Mouse (Mus musculus): ENCODE measurements around the gene Grm4. TPM values are rescaled to one million over a fixed set of nuclear protein-coding genes. Genes with fewer than 3 reads are reported as not detected.
A peak's percentile ranks its signal among the peaks of the same experiment; 100 is the strongest.

The Grm4 gene
- polyA plus RNA-seq, 1 experiment from 2014 or later: 0.22 TPM

- H3K4me1 ChIP-seq (replicated peaks; ENCODE audit: control insufficient read depth, insufficient read depth, low read length): peaks cover 15% of the 10 kb centered on the region; the same call in 1 of the 2 replicates
- no peaks in the 10 kb centered on the region for H3K27me3 ChIP-seq (replicated peaks; ENCODE audit: control insufficient read depth, insufficient read depth, low read length)
- peak overlapping the region; percentile 69 for H3K4me2 ChIP-seq (ENCODE audit: low read length)
- ATAC-seq (replicated peaks; ENCODE audit: low FRiP score, low TSS enrichment, low read depth): no peak
- peak overlapping the region; percentile 82 for H3K9ac ChIP-seq (ENCODE audit: low read length)
- no peaks in the 10 kb centered on the region for H3K9me3 ChIP-seq (ENCODE audit: control insufficient read depth, low read length)
- peak overlapping the region; percentile 58 for H3K4me3 ChIP-seq (ENCODE audit: low read depth, low read length)
- 47% methylated on average over 20 of the region's 20 CpGs for WGBS
- H3K36me3 ChIP-seq (ENCODE audit: control insufficient read depth, insufficient read depth, low read length): no peaks in the 10 kb centered on the region
- DNase-seq (ENCODE audit: low spot score): no peak
- peak overlapping the region; percentile 92 for H3K27ac ChIP-seq (ENCODE audit: low read depth)
Observed at GRCm38 (mm10) chr17:27554062-27554960, 33.1 kb upstream of the Grm4 start.

DNA sequence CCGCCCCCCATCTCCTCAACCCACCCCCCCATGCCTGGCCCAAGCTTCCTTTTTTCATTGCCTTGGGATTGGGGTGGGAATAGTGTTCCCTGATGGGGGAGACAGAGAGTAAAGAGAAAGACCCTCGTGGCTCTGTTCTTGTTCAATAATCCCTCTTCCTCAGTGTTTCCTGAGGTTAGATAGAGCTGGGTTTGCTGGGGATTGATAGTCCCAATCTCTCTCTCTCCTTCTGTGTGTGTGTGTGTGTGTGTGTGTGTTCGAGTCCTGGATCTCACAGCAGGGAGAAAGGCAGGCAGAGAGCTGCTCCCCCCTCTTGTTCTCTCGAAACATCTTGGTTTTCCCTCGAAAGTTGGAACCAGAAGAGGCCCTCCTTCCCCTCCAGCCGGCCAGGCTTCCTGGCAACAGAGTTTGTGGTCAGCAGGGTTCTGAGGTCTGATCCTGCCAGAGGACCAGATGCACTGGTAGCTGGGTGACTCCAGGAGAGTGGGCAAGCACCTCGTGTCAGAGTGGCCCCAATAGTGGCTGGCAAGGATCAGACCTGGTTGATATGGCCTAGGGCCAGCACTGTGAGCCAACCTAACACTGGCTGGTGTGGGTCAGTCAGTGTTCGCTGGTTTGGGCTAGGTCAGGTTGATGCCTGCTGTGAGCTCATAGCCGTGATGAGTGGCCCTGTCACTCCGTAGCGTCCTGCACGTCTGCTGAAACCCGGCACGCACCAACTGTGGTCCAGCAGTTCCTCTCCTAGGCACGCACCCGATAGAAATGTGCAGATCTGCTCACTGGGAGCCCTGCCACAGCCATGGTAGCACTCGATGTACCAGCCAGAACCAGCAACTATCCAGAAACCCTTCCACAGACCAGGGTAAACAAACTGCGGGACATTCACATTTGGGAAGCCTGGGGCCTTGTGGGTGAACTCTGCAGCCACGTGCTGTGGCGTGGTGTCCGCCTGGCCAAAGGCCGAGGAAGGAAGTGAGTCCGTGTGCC is 31.3 kb upstream of the Grm4 start:
- no peak for DNase-seq (ENCODE audit: low spot score)
- no peak overlapping the region for H3K9ac ChIP-seq (ENCODE audit: low read length)
- H3K36me3 ChIP-seq (ENCODE audit: control insufficient read depth, insufficient read depth, low read length): no peaks in the 10 kb centered on the region
- no peak overlapping the region for H3K27ac ChIP-seq (ENCODE audit: low read depth)
- no peaks in the 10 kb centered on the region for H3K27me3 ChIP-seq (replicated peaks; ENCODE audit: control insufficient read depth, insufficient read depth, low read length)
- H3K4me3 ChIP-seq (ENCODE audit: low read depth, low read length): no peak overlapping the region
- H3K9me3 ChIP-seq (ENCODE audit: control insufficient read depth, low read length): no peaks in the 10 kb centered on the region
- ATAC-seq (replicated peaks; ENCODE audit: low FRiP score, low TSS enrichment, low read depth): no peak
- 72% methylated on average over 23 of the region's 23 CpGs for WGBS
- H3K4me1 ChIP-seq (replicated peaks; ENCODE audit: control insufficient read depth, insufficient read depth, low read length): peaks cover 17% of the 10 kb centered on the region
- no peak overlapping the region for H3K4me2 ChIP-seq (ENCODE audit: low read length)

DNA sequence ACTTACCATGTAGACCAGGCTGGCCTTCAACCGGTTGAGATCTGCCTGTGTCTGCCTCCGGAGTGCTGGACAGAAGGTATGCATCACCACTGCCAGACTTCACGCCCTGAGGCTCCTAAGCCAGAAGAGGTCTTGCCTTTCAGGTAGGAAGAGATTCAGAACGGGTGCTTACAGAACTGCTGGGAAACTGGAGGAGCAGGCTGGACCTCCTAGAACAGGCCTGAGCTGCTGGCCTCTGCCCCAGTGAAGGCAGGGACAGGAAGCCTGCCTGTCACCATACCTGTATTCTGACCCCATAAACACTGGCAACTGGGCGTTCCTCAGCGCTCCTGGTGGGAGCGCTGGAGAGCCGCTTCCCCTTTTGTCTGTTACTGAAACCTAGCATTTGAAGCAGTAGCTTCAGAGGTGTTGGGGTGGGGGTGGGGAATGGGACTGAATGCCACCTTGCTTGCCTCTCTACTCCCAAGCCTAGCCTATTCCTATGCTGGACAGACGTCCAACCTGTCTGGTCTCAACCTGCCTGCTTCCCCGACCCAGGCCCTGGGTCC is 30.3 kb upstream of the Grm4 start:
- H3K27me3 ChIP-seq (replicated peaks; ENCODE audit: control insufficient read depth, insufficient read depth, low read length): no peaks in the 10 kb centered on the region
- no peak overlapping the region for H3K9ac ChIP-seq (ENCODE audit: low read length)
- H3K27ac ChIP-seq (ENCODE audit: low read depth): no peak overlapping the region
- no peak for DNase-seq (ENCODE audit: low spot score)
- ATAC-seq (replicated peaks; ENCODE audit: low FRiP score, low TSS enrichment, low read depth): no peak
- no peak overlapping the region for H3K4me3 ChIP-seq (ENCODE audit: low read depth, low read length)
- no peaks in the 10 kb centered on the region for H3K36me3 ChIP-seq (ENCODE audit: control insufficient read depth, insufficient read depth, low read length)
- WGBS: 67% methylated on average over 10 of the region's 10 CpGs
- no peaks in the 10 kb centered on the region for H3K9me3 ChIP-seq (ENCODE audit: control insufficient read depth, low read length)
- peaks cover 17% of the 10 kb centered on the region for H3K4me1 ChIP-seq (replicated peaks; ENCODE audit: control insufficient read depth, insufficient read depth, low read length)
- H3K4me2 ChIP-seq (ENCODE audit: low read length): no peak overlapping the region

GRCm38 (mm10) chr17:27549234-27549633 is 28.0 kb upstream of the Grm4 start:
- Histone ChIP-seq H3K27me3 (replicated peaks; ENCODE audit: control insufficient read depth, insufficient read depth, low read length) (no peaks in the 10 kb centered on the region), H3K9me3 (ENCODE audit: control insufficient read depth, low read length) (no peaks in the 10 kb centered on the region), H3K36me3 (ENCODE audit: control insufficient read depth, insufficient read depth, low read length) (no peaks in the 10 kb centered on the region), H3K4me1 (replicated peaks; ENCODE audit: control insufficient read depth, insufficient read depth, low read length) (peaks cover 7% of the 10 kb centered on the region), H3K9ac (ENCODE audit: low read length) (no peak overlapping the region), H3K4me2 (ENCODE audit: low read length) (no peak overlapping the region), H3K27ac (ENCODE audit: low read depth) (no peak overlapping the region), H3K4me3 (ENCODE audit: low read depth, low read length) (no peak overlapping the region)
- ATAC-seq (replicated peaks; ENCODE audit: low FRiP score, low TSS enrichment, low read depth): no peak
- WGBS: 56% methylated on average over 8 of the region's 8 CpGs
- DNase-seq (ENCODE audit: low spot score): no peak

DNA sequence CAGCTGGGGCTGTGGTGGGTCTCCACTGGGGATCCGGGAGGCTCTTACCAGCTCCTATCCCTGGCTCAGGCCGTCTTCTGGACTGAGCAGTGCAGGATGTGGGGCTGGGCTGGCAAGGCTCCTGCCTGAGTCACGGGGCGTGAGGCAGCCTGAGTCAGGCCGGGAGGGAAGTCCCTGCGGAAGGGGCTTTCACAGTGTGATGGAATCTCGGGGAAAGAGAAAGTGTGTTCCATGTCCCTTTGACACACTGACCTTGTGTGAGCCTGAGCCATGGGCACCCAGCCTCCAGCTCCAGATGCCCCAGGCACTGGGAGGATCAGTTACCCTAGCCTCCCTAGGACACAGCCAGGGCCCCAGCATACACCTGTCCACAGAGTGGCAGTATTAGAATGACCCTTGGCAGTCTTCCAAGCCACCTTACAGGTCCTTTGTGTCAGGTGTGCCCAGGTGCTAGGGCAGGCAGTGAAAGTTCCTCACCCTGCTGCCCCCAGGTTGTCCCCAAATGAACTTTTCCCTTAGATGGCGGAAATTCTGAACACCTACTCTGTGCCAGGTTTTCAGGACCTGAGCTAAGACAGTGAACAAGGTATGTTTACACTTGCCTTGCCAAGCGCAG is 26.2 kb upstream of the Grm4 start:
- H3K4me1 ChIP-seq (replicated peaks; ENCODE audit: control insufficient read depth, insufficient read depth, low read length): peaks cover 7% of the 10 kb centered on the region; the same call in 1 of the 2 replicates
- H3K27me3 ChIP-seq (replicated peaks; ENCODE audit: control insufficient read depth, insufficient read depth, low read length): no peaks in the 10 kb centered on the region
- H3K4me2 ChIP-seq (ENCODE audit: low read length): no peak overlapping the region
- 0 out of 2 replicates have a peak, but pooled peaks have one; percentile 30 for ATAC-seq (replicated peaks; ENCODE audit: low FRiP score, low TSS enrichment, low read depth)
- H3K9ac ChIP-seq (ENCODE audit: low read length): no peak overlapping the region
- H3K4me3 ChIP-seq (ENCODE audit: low read depth, low read length): no peak overlapping the region
- 64% methylated on average over 9 of the region's 9 CpGs for WGBS
- no peak for DNase-seq (ENCODE audit: low spot score)
- H3K27ac ChIP-seq (ENCODE audit: low read depth): no peak overlapping the region
- H3K9me3 ChIP-seq (ENCODE audit: control insufficient read depth, low read length): no peaks in the 10 kb centered on the region
- no peaks in the 10 kb centered on the region for H3K36me3 ChIP-seq (ENCODE audit: control insufficient read depth, insufficient read depth, low read length)

- Histone ChIP-seq H3K36me3 (ENCODE audit: control insufficient read depth, insufficient read depth, low read length) (no peaks in the 10 kb centered on the region), H3K9me3 (ENCODE audit: control insufficient read depth, low read length) (no peaks in the 10 kb centered on the region), H3K27me3 (replicated peaks; ENCODE audit: control insufficient read depth, insufficient read depth, low read length) (no peaks in the 10 kb centered on the region), H3K27ac (ENCODE audit: low read depth) (no peak overlapping the region), H3K4me2 (ENCODE audit: low read length) (no peak overlapping the region), H3K4me1 (replicated peaks; ENCODE audit: control insufficient read depth, insufficient read depth, low read length) (peaks cover 7% of the 10 kb centered on the region; the same call in 1 of the 2 replicates), H3K4me3 (ENCODE audit: low read depth, low read length) (no peak overlapping the region), H3K9ac (ENCODE audit: low read length) (no peak overlapping the region)
- DNase-seq (ENCODE audit: low spot score): no peak
- 73% methylated on average over 7 of the region's 7 CpGs for WGBS
- ATAC-seq (replicated peaks; ENCODE audit: low FRiP score, low TSS enrichment, low read depth): no peak
Observed at GRCm38 (mm10) chr17:27546574-27547085, 25.4 kb upstream of the Grm4 start.

- Histone ChIP-seq H3K9ac (ENCODE audit: low read length) (no peak overlapping the region), H3K36me3 (ENCODE audit: control insufficient read depth, insufficient read depth, low read length) (no peaks in the 10 kb centered on the region), H3K27ac (ENCODE audit: low read depth) (no peak overlapping the region), H3K4me1 (replicated peaks; ENCODE audit: control insufficient read depth, insufficient read depth, low read length) (peaks cover 7% of the 10 kb centered on the region; the same call in 1 of the 2 replicates), H3K4me2 (ENCODE audit: low read length) (no peak overlapping the region), H3K4me3 (ENCODE audit: low read depth, low read length) (no peak overlapping the region), H3K27me3 (replicated peaks; ENCODE audit: control insufficient read depth, insufficient read depth, low read length) (no peaks in the 10 kb centered on the region), H3K9me3 (ENCODE audit: control insufficient read depth, low read length) (no peaks in the 10 kb centered on the region)
- DNase-seq (ENCODE audit: low spot score): no peak
- ATAC-seq (replicated peaks; ENCODE audit: low FRiP score, low TSS enrichment, low read depth): no peak
- WGBS: 48% methylated on average over 12 of the region's 12 CpGs
Observed at GRCm38 (mm10) chr17:27545991-27546390, 24.8 kb upstream of the Grm4 start.

- Histone ChIP-seq H3K4me3 (ENCODE audit: low read depth, low read length) (no peak overlapping the region), H3K9me3 (ENCODE audit: control insufficient read depth, low read length) (no peaks in the 10 kb centered on the region), H3K27me3 (replicated peaks; ENCODE audit: control insufficient read depth, insufficient read depth, low read length) (no peaks in the 10 kb centered on the region), H3K9ac (ENCODE audit: low read length) (no peak overlapping the region), H3K27ac (ENCODE audit: low read depth) (no peak overlapping the region), H3K36me3 (ENCODE audit: control insufficient read depth, insufficient read depth, low read length) (no peaks in the 10 kb centered on the region), H3K4me2 (ENCODE audit: low read length) (no peak overlapping the region), H3K4me1 (replicated peaks; ENCODE audit: control insufficient read depth, insufficient read depth, low read length) (peaks cover 7% of the 10 kb centered on the region; the same call in 1 of the 2 replicates)
- 90% methylated on average over 11 of the region's 11 CpGs for WGBS
- DNase-seq (ENCODE audit: low spot score) (no peak), ATAC-seq (replicated peaks; ENCODE audit: low FRiP score, low TSS enrichment, low read depth) (no peak)
Observed at GRCm38 (mm10) chr17:27544551-27544950, 23.3 kb upstream of the Grm4 start.

Data from intestine, embryonic 14.5 days (tissue).